Mouse (Mus musculus): Measurements from ENCODE around the gene Sh2d3c.

Gene Sh2d3c

DNA sequence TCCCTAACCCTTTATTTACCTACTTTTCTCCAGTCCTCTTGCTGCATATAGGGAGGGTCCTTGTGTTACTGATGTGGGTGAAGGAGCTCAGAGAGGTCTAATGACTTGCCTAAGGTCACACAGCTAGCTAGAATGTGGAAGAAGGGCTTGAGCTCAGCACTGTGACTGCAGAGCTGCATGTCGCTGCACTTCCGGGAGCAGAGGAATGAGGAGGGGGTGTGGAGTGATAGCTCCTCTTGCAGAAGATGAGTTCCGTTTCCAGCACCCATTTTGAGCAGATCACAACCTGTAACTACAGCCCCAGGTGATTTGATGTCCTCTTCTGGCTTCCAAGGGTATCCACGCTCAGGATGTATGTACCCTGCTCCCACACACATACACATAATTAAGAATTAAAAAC lies 3.3 kb downstream of the Sh2d3c start:
- in situ Hi-C loops (cut with MboI, MseI), result no loop called here

DNA sequence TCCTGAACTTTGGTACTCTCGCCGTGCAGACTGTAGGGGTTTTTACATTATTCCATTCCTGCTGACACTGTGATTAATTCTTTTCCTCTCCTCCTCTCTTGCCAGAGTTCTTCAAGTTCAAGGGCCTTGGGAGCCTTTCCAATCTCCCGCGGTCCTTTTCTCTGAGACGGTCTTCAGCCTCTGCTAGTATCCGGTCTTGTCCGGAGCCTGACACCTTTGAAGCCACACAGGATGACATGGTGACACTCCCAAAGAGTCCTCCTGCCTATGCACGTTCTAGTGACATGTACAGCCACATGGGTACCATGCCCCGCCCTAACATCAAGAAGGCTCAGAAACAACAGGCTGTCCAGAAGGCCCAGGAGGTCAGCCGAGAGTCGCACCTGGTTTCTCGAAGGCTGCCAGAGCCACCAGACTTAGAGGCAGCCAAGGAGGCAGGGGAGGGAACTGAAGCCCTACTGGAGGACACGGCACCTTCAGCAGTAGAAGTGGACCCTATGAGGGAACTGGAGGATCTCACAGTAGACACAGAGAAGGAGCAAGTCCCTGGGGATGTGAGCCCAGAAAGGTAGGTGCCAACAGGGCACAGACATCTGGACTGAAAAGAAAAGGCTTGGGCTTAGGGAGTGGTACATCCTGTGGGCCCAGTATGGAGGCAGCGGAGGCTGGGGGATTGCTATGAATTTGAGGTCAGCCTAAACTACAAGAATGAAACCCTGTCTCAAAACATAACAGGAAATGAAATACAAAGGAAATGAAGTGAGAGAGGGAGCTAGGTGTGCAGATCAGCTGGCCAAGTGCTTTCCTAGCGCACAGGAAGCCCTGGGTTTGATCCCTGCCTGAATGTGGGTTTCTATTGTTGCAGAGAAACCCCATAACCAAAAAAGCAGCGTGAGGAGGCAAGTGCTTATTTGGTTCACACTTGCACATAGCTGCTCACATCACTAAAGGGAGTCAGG lies 4.3 kb downstream of the Sh2d3c start:
- in situ Hi-C loops (cut with MboI, MseI), result no loop called here

DNA sequence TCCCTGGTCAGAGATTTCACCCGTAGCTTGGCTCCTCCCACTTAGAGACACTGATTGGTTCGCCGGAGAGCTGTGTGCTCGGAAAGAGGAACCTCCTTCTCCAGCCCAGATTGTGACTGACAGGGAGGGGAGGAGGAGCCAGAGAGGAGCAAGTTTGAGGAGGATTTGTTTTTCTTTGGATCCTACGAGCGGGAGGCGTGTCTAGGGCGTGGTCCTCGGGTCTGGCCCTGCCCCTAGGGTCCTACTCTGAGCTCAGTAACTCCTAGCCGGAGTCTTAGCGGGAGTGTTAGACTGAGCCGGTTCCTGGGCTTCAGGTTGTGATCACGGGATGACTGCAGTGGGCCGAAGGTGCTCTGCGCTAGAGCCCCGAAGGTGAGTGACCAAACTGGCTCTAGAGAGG lies 6.6 kb downstream of the Sh2d3c start:
- in situ Hi-C loops (cut with MboI, MseI), result no loop called here

DNA sequence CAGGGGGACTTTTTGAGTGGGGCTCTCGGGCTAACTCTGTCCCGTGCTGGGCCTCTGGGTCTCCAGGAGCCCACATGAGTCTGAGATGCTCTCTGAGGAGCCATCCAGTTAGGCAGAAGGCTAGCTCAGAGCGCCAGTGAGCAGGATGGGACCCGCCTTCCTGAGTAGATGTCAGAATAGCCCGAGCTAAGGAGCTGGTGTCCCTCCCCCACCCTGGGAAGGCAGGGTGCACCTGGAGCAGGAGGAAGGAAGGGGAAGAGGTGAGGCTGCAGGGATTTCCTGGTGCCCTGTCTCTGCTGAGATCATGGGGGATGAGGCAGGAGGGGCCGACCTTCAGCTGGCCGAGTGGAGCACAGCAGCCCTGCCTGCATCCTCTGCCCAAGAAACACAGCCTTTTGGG lies 7.6 kb downstream of the Sh2d3c start:
- in situ Hi-C loops (cut with MboI, MseI), result no loop called here

DNA sequence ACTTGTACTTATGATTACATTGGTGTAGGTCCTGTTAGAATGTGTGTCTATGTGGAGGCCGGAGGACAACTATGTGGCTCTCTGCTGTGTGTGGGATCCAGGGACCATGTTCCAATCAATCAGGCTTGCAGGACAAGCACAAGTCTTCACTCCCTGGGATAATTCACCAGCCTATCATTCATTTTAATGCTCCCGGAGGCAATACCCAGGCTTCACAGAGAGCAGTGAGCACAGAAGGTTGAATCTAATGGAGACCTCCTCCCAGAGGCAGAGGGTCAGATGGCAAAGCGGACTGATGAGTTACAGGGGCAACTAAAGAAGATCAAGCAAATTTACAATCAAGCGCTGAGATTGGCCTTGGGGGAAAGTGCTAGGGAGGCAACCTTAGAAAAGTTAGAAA lies 8.7 kb downstream of the Sh2d3c start:
- in situ Hi-C loops (cut with MboI, MseI), result no loop called here

DNA sequence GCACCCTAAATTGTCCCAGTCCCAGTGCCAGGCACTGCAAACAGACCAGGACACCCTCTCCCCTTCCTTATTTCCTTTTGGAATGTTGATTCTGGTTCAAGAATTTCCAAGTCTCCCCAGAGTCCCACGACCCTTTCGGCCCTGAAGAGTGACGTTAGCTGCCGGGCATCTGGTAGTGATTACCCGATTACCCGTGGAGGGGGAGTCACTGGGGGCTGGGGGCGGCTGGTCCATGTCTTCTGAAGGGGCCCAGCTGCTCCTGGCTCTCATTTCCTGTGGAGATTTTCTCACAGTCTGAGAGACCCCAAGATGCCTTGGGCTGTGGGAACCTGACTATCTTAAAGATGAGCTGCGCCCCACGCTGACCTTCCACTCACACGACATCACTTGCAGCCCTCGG lies 10.0 kb downstream of the Sh2d3c start:
- in situ Hi-C loops (cut with MboI, MseI), result no loop called here

DNA sequence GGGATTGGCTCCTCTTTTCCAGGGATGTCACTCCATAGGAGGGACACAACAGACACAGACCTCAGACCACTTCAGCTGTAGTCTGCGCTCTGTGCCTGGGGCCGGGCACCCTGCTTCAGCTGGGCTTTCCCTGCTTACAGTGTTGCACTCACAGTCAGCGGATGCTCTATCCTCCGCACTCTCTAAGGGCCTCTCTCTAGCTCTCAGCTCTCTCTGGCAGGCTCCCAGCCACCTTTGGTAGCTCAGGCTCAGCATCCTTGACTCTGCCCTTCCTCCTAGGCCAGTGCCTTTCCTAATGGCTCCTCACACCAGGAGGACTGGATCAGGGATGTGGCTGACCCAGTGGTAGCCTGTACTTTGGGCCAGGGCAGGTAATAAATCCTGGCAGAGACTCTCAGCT lies 11.1 kb downstream of the Sh2d3c start:
- in situ Hi-C loops (cut with MboI, MseI), result no loop called here

DNA sequence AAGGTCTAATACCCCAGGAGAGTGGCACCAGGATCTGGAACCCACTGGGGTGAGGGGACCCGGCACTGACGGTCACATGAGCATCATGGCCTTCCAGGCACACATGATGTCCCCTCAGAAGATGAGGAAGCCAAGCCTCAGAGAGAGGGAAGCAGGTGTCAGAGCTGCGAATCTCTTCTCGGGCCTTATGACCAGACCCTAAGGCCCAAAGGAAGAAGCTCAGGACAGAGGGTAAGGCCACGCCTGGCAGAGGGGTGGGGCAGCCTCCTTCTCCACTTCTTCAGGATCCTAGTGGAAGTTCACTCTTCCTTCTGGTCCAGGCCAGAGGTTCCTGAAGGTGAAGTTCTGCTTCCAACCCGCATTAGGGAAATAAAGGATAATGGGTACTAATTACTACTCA lies 11.8 kb downstream of the Sh2d3c start:
- in situ Hi-C loops (cut with MboI, MseI), result no loop called here

DNA sequence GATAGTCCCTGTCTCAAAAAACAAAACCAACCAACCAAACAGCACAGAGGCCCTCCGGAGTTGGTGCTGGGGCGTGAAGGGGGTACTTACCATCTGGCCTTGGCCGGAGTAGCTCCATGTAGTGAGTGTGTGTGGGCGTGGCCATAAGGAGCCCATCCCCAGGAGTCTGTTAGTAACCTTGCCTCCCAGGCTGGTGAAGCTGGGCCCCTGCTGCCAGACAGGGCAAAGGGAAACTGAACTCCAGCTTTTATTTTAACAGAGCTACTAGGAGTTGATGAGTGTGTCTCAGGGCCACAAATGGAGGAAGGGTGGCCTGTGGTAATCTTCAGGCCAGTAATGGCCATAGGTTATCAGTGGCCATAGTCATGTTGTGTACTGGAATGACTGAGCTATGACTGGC lies 13.6 kb downstream of the Sh2d3c start:
- in situ Hi-C loops (cut with MboI, MseI), result no loop called here

DNA sequence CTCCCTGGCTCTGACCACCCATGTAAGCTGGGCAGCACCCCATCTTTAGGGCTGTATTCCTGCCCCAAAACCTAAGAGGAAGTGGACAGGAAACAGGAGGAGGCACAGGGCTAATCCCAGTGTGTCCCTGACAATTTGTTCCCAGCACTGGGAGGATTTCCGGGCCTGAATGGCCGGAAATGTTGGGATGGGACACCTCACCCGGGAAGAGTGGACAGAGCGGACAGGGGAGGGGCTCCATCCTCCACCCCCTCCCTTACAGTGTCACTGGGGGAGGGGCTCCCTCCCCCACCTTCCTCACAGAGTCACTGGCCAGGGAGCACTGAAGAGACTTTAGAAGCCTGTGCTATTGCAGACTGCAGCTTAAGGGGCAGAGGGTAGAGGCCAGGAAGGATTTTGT lies 14.1 kb downstream of the Sh2d3c start:
- in situ Hi-C loops (cut with MboI, MseI), result no loop called here

DNA sequence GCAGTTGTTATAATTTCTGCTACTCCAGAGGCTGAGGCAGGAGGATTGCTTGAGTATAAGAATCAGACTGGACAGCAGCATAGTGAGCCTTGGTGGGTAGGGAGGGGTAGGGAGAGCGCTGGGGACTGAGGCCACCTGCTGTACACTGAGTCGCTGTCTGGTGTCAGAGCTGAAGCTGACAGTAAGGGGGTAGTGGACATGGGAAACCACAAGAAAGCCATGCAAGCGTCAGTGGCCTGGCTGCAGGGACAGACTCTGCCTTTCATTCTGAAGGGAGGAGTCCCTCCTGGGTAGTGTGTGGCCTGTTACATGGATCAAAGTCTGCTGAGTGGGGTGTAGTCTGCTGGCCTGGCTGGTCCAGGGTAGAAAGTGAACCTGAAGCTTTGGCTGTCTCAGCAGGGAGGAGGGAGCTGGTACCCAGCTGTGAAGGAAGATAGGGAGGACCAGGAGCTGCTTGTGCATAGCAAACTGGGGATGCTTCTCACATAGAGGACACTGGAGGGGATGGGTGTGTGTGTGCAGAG lies 15.5 kb downstream of the Sh2d3c start:
- in situ Hi-C loops (cut with MboI, MseI), result no loop called here

DNA sequence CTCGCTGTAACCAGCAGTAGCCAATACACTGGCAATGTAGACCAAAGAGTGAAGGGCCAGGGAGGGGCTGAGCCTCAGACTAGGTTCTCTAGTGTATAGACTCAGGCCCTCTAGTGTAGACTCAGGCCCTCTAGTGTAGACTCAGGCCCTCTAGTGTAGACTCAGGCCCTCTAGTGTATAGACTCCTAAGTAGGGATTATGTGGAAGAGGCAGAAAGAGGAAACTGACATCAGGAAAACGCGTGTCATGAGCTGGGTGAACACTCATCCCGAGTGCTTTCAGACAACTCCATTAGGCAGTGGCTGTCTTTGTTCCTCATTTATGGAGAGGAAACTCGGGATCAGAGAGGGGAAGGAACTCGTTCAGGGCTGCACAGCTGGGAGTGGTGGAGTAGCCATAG lies 16.2 kb downstream of the Sh2d3c start:
- in situ Hi-C loops (cut with MboI, MseI), result no loop called here

DNA sequence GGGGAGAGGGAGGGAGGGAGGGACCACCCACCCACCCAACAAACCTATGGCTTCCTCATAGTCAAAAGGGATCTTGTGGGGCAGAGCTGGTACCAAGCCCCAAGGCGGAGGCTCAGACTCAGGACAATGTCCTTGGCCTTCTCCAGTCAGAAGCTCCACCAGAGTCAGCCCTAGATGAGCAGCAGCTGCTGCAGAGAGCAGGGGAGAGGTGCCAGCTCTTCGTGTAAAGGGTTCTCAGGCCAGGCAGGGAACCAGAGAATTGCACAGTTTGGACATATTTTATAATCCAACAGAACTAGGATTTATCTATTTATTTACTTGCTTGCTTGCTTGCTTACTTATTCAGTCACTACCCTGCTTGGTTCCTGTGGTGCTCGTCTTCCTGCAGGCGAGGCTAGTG lies 18.5 kb downstream of the Sh2d3c start:
- in situ Hi-C loops (cut with MboI, MseI), result no loop called here

DNA sequence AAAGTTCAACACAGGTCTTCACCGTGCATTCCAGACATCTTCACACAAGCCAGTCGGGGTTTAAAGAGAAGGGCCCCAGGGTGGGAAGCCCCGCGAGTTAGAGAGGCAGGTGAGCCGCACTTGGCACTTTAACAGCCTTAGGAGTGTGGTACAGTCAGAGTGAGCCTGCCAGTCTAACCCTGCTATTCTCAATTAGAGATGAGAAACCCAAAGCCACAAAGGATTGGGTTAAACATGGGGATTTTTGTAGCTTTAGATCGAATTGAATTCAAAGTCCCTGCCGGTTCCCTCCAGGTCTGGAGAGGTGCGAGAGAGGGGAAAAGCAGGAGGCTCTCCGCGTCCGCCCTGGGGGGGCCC lies 20.0 kb downstream of the Sh2d3c start, which contains the start of gene 6330409D20Rik:
Gene 6330409D20Rik, minus strand, starts transcription at position 101 of the 357 bp plus-strand sequence.
- in situ Hi-C loops (cut with MboI, MseI), result no loop called here

DNA sequence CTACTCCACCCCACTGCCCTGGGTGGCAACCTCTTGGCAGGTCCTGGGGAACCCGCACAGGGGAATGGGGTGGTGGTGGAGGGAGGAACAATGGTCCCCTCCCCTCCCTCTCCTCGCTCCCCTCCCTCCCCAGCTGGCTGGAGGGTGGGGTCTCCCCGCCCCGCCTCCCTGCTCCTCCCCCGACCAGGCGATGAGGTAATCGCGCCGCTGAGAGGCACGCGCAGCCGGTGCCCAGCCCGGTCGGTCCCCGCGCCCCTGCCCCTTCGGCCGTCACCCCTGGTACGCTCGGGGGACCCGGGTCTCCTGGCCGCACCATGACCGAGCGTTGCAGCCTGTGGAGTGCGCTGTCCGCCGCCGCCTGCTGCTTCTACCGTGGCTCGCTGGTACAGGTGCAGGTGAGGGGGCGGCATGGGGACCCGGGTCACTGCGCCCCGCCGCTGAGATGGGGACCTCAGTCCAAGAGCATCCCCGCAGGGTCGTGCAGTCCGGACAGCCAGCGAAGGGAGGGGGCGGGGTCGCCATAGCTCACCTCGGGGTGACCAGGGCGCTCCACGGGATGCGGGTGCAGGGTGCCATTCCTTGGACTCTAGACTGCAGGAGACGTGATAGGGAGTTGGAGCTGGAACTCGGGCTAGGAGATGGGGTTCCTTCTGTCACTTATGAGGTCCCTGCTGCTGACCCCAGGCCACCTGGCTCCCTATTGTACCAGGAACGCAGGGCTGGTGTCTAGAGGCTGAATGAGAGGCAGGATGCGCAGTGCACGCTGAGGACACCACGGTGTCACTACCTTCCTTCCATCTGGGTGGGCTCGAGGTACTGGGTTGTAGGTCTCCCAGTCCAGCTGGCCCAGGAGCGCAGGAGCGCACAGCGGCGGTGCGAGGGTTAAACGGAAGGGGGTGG lies 20.7 kb downstream of the Sh2d3c start:
- in situ Hi-C loops (cut with MboI, MseI), result no loop called here

DNA sequence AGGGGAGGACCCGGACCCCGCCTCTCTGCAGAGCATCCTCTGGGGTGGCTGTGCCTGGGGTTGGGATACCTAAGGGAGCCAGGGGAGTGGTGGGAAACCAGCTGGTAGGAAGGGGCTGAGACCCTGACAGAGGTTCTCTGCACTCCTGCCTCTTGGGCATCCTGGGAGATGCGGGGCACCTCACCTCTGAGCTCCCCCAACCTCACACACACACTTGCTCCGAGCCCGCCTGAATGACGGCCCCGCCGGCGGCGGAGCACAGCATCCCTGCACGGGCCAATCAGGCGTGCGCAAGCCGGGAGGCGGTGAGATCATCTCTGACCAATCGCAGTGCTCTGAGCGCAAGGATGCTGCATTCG lies 21.3 kb downstream of the Sh2d3c start:
- in situ Hi-C loops (cut with MboI, MseI), result no loop called here

DNA sequence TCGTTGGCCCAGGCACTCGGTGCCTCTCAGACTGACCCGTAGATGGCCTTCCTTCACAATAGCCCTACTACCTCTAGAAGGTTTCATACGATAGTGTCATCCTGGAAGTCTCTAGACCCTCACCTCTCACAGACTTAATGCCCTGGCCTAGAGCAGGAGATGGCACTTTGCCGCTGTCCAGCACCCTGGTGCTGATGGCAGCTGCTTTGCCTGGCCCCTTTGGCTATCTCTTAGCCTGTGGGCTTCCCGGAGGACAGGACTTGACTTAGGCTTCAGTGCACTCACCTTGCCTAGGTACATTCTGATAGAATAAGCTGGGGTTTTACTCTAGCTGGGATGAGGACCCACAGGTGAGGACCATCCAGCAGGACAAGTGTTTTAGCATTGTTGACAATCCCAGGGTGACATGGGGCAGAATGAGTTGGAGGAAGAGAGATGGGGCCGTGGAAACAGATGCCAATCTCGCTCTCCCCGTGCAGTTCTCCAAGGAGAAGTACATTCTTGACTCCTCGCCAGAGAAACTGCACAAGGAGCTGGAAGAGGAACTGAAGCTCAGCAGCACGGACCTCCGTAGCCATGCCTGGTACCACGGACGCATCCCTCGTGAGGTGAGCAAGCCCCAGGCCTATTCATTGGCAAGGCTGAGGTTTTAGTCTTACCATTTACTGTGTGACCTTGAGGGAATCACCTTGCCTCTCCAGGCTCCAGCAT lies 23.6 kb downstream of the Sh2d3c start:
- in situ Hi-C loops (cut with MboI, MseI), result no loop called here

DNA sequence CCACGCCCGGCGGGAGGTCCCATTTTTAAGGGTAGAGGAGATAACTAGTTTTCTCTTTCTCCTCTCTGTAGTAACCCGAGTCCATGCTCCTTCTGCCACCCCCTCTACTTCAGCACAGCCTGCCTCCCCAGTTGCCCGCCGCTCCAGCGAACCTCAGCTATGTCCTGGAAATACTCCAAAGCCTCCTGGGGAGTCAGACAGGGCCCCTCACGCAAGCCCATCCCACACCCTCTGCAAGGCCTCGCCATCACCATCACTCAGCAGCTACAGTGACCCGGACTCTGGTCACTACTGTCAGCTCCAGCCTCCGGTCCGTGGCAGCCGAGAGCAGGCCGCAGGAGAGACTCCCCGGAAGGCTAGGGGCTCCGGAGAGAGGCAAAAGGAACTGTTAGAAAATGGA lies 28.2 kb downstream of the Sh2d3c start:
- in situ Hi-C loops (cut with MboI, MseI), result no loop called here

DNA sequence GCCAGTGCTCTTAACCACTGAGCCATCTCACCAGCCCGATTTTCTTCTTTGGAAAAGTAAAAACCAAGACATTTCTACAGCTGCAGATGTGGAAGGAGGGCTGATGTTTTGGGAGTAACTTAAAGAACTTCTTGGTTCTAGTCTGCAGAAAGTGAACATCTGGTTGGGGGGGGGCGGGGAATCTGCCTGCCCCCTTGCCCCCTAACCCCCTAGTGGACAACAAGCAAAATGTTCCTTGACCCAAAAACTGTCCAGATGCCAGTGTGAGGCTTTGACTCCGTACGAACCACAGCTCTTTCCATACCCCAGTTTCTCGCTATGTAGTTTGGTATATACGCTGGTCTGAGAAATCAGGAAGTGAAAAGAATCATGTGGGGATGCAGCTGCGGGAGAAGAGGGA lies 29.3 kb downstream of the Sh2d3c start:
- in situ Hi-C loops (cut with MboI, MseI), result no loop called here

DNA sequence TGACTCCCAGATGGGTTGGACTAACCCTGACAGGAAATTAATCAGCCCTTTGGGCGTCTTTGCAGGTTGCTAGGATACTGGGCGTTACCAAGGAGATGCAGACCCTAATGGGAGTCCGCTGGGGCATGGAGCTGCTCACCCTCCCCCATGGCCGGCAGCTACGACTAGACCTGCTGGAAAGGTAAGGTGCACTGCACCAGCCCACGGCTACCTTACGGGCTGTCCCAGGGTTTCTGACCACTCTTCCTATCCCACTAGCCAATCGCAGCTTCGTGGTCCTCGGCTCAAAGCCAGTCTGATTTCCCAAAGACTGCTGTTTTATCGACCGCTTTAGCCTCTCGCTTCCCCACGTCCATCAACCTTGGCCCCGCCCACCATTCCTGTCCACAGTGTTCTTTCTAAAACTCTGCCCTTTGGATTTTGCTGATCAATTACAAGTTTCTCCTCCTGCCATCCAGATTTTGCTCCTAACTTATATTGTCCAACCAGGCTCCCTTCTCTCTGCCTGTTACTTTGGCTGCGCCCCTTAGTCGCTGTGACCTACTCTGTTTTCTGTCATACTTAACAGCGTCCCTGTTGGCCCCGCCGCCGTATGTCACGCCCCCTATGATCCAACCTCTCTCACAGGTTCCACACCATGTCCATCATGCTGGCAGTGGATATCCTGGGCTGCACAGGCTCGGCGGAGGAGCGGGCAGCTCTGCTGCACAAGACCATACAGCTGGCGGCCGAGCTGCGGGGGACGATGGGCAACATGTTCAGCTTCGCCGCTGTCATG lies 30.2 kb downstream of the Sh2d3c start:
- in situ Hi-C loops (cut with MboI, MseI), result no loop called here

DNA sequence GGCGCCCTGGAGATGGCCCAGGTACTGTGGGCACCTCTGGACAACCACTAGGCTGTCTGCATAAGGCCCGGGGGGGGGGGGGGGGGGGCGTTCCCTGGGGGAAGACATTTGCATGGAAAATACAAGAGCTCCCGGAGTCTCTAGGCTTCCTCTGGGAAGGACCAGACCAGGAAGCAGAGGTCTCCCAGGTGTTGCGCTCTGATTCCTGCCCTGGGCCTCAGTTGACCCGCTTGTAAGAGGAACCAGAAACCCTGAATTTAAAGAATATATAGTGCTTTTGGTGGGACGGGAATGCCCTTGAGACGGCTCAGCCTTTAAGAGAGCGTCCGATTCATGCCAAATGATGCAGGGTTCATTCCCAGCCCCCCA lies 30.8 kb downstream of the Sh2d3c start:
- in situ Hi-C loops (cut with MboI, MseI), result no loop called here
